Comparison of ENCODE assay signal across 16 mouse cellular contexts in genomic region chr11:54263405-54264031, GRCm38 (mm10). TPM values are rescaled to one million over a fixed set of nuclear protein-coding genes. Genes with fewer than 3 reads are reported as not detected.
DNase-seq lines count a peak whose midpoint lies in the region; ATAC-seq and TF ChIP-seq lines count a peak whose summit lies in the region.
"Had no signal": no experiment of that assay in that cellular context is flagged by ENCODE, and none has a peak within 500 bp of the region (broad histone marks: within the 10 kb centered on the region; RNA-seq: fewer than 3 reads in every experiment).

No protein-coding gene starts in this region.

- no peaks in the 10 kb centered on the region for H3K36me3 ChIP-seq in midbrain, embryonic 14.5 days (ENCODE audit: control insufficient read depth, insufficient read depth, low read length)
- H3K36me3 ChIP-seq in midbrain, embryonic 10.5 days: no peaks in the 10 kb centered on the region
- H3K36me3 ChIP-seq in stomach, postnatal 0 days (ENCODE audit: control insufficient read depth, insufficient read depth, low read length): no peaks in the 10 kb centered on the region
- no peaks in the 10 kb centered on the region for H3K36me3 ChIP-seq in kidney, embryonic 14.5 days (ENCODE audit: control insufficient read depth, insufficient read depth, low read length)
- no peaks in the 10 kb centered on the region for H3K36me3 ChIP-seq in forebrain, embryonic 14.5 days (ENCODE audit: control insufficient read depth, insufficient read depth, low read length)
- H3K36me3 ChIP-seq: heart, embryonic 15.5 days; midbrain, embryonic 15.5 days; neural tube, embryonic 13.5 days had no signal

- no peak overlapping the region for H3K9ac ChIP-seq in midbrain, embryonic 14.5 days (replicated peaks; ENCODE audit: low read length)
- H3K9ac ChIP-seq in stomach, postnatal 0 days (ENCODE audit: low read length): no peak overlapping the region
- no peak overlapping the region for H3K9ac ChIP-seq in kidney, embryonic 14.5 days (ENCODE audit: low read depth, low read length)
- H3K9ac ChIP-seq in forebrain, embryonic 14.5 days (ENCODE audit: low read length): no peak overlapping the region
- H3K9ac ChIP-seq: heart, embryonic 15.5 days; midbrain, embryonic 15.5 days; neural tube, embryonic 13.5 days had no signal

- DNase-seq in gastrocnemius, adult 2 months: no peak
- DNase-seq in gastrocnemius, postnatal 25 days: no peak
- DNase-seq in midbrain, embryonic 14.5 days: peak; percentile 9
- no peak for DNase-seq in midbrain, embryonic 10.5 days (ENCODE audit: low spot score)
- peak; percentile 12 for DNase-seq in stomach, postnatal 0 days (ENCODE audit: low spot score)
- DNase-seq in forebrain, embryonic 14.5 days (ENCODE audit: low spot score): no peak
- DNase-seq: kidney, postnatal 4 days; lung, adult 2 months; thymus, postnatal 4 days had no signal

- H3K9me3 ChIP-seq in midbrain, embryonic 14.5 days (ENCODE audit: control insufficient read depth, low read length): no peaks in the 10 kb centered on the region; the same call in 1 of the 2 replicates
- H3K9me3 ChIP-seq in midbrain, embryonic 10.5 days (replicated peaks): no peaks in the 10 kb centered on the region
- no peaks in the 10 kb centered on the region for H3K9me3 ChIP-seq in stomach, postnatal 0 days (ENCODE audit: control insufficient read depth, low read length)
- H3K9me3 ChIP-seq in kidney, embryonic 14.5 days (ENCODE audit: control insufficient read depth, low read length): no peaks in the 10 kb centered on the region
- no peaks in the 10 kb centered on the region for H3K9me3 ChIP-seq in forebrain, embryonic 14.5 days (replicated peaks; ENCODE audit: control insufficient read depth, low read length)
- H3K9me3 ChIP-seq: heart, embryonic 15.5 days; midbrain, embryonic 15.5 days; neural tube, embryonic 13.5 days had no signal

- no peaks in the 10 kb centered on the region for H3K4me1 ChIP-seq in midbrain, embryonic 14.5 days (ENCODE audit: control insufficient read depth, insufficient read depth, low read length)
- H3K4me1 ChIP-seq in midbrain, embryonic 10.5 days: no peaks in the 10 kb centered on the region
- no peaks in the 10 kb centered on the region for H3K4me1 ChIP-seq in cortical plate, adult 2 months (ENCODE audit: control insufficient read depth, insufficient read depth, low read length)
- no peaks in the 10 kb centered on the region for H3K4me1 ChIP-seq in stomach, postnatal 0 days (replicated peaks; ENCODE audit: control insufficient read depth, insufficient read depth)
- H3K4me1 ChIP-seq in kidney, embryonic 14.5 days (ENCODE audit: control insufficient read depth, insufficient read depth, low read length): no peaks in the 10 kb centered on the region
- no peaks in the 10 kb centered on the region for H3K4me1 ChIP-seq in forebrain, embryonic 14.5 days (ENCODE audit: control insufficient read depth, insufficient read depth, low read length)
- H3K4me1 ChIP-seq: heart, embryonic 15.5 days; midbrain, embryonic 15.5 days; neural tube, embryonic 13.5 days had no signal

- 0 out of 2 replicates have a peak, but pooled peaks have one; percentile 21 for TF ChIP-seq CTCF in gastrocnemius, adult 2 months (IDR thresholded peaks at IDR 0.05)
- TF ChIP-seq CTCF in cortical plate, adult 2 months (IDR thresholded peaks at IDR 0.05; ENCODE audit: extremely low read depth, insufficient read depth, low read length): 0 out of 2 replicates have a peak, but pooled peaks have one; percentile 0
- peak; percentile 46 for TF ChIP-seq CTCF in stomach, postnatal 0 days (IDR thresholded peaks at IDR 0.05; ENCODE audit: low read depth)

- no peak overlapping the region for H3K4me2 ChIP-seq in midbrain, embryonic 14.5 days (ENCODE audit: low read length)
- H3K4me2 ChIP-seq in stomach, postnatal 0 days (replicated peaks; ENCODE audit: low read depth): no peak overlapping the region
- no peak overlapping the region for H3K4me2 ChIP-seq in kidney, embryonic 14.5 days (replicated peaks; ENCODE audit: low read depth, low read length)
- no peak overlapping the region for H3K4me2 ChIP-seq in forebrain, embryonic 14.5 days (ENCODE audit: low read length)
- H3K4me2 ChIP-seq: heart, embryonic 15.5 days; midbrain, embryonic 15.5 days; neural tube, embryonic 13.5 days had no signal

- 18% methylated on average over 1 of the region's 1 CpGs for WGBS in midbrain, embryonic 14.5 days
- WGBS in midbrain, embryonic 10.5 days: 7% methylated on average over 1 of the region's 1 CpGs
- 30% methylated on average over 1 of the region's 1 CpGs for WGBS in stomach, postnatal 0 days
- 29% methylated on average over 1 of the region's 1 CpGs for WGBS in kidney, embryonic 14.5 days
- WGBS in forebrain, embryonic 14.5 days: 11% methylated on average over 1 of the region's 1 CpGs

- no peaks in the 10 kb centered on the region for H3K27me3 ChIP-seq in midbrain, embryonic 14.5 days (ENCODE audit: control insufficient read depth, insufficient read depth, low read length)
- H3K27me3 ChIP-seq in midbrain, embryonic 10.5 days (ENCODE audit: low read depth, poor library complexity, severe bottlenecking): no peaks in the 10 kb centered on the region
- no peaks in the 10 kb centered on the region for H3K27me3 ChIP-seq in stomach, postnatal 0 days (ENCODE audit: control insufficient read depth, insufficient read depth, low read length)
- H3K27me3 ChIP-seq in kidney, embryonic 14.5 days (ENCODE audit: control insufficient read depth, insufficient read depth, low read length): no peaks in the 10 kb centered on the region
- H3K27me3 ChIP-seq in forebrain, embryonic 14.5 days (replicated peaks; ENCODE audit: control insufficient read depth, insufficient read depth, low read length): no peaks in the 10 kb centered on the region
- H3K27me3 ChIP-seq: heart, embryonic 15.5 days; midbrain, embryonic 15.5 days; neural tube, embryonic 13.5 days had no signal

- TF ChIP-seq EP300 in stomach, postnatal 0 days (optimal IDR thresholded peaks at IDR 0.05): no peak

- no peak for ATAC-seq in midbrain, embryonic 14.5 days (ENCODE audit: low FRiP score, low TSS enrichment)
- no peak; the same call in 1 of the 2 replicates for ATAC-seq in stomach, postnatal 0 days (ENCODE audit: low FRiP score, low TSS enrichment)
- ATAC-seq in kidney, embryonic 14.5 days (ENCODE audit: low FRiP score, low TSS enrichment): no peak
- ATAC-seq in forebrain, embryonic 14.5 days: no peak
- ATAC-seq: midbrain, embryonic 15.5 days had no signal

- H3K27ac ChIP-seq in gastrocnemius, adult 2 months: no peak overlapping the region
- H3K27ac ChIP-seq in midbrain, embryonic 14.5 days (replicated peaks; ENCODE audit: low read depth, low read length): no peak overlapping the region
- H3K27ac ChIP-seq in midbrain, embryonic 10.5 days (replicated peaks): no peak overlapping the region
- H3K27ac ChIP-seq in cortical plate, adult 2 months (ENCODE audit: insufficient read depth, low read length): no peak overlapping the region
- H3K27ac ChIP-seq in stomach, postnatal 0 days (replicated peaks): no peak overlapping the region
- no peak overlapping the region for H3K27ac ChIP-seq in kidney, embryonic 14.5 days (ENCODE audit: low read depth, low read length)
- H3K27ac ChIP-seq in forebrain, embryonic 14.5 days (ENCODE audit: low read depth, low read length): no peak overlapping the region
- H3K27ac ChIP-seq: heart, embryonic 15.5 days; midbrain, embryonic 15.5 days; neural tube, embryonic 13.5 days had no signal

- H3K4me3 ChIP-seq in gastrocnemius, adult 2 months: no peak overlapping the region
- no peak overlapping the region for H3K4me3 ChIP-seq in midbrain, embryonic 14.5 days (replicated peaks; ENCODE audit: low read depth, low read length)
- H3K4me3 ChIP-seq in midbrain, embryonic 10.5 days: no peak overlapping the region
- no peak overlapping the region for H3K4me3 ChIP-seq in cortical plate, adult 2 months (ENCODE audit: insufficient read depth, low read length)
- no peak overlapping the region for H3K4me3 ChIP-seq in stomach, postnatal 0 days (ENCODE audit: low read depth, low read length)
- H3K4me3 ChIP-seq in kidney, embryonic 14.5 days (ENCODE audit: low read length): no peak overlapping the region
- H3K4me3 ChIP-seq in forebrain, embryonic 14.5 days (ENCODE audit: low read depth, low read length): no peak overlapping the region
- H3K4me3 ChIP-seq: heart, embryonic 15.5 days; midbrain, embryonic 15.5 days; neural tube, embryonic 13.5 days had no signal

- intact Hi-C loops in gastrocnemius, adult 2 months (cut with DNase I): loop anchor here (2.0 to 5.0 kb wide), 2 partner anchors 44 to 91 kb away; no protein-coding TSS in a partner anchor

- no peak for TF ChIP-seq POLR2A in cortical plate, adult 2 months (IDR thresholded peaks at IDR 0.05; ENCODE audit: extremely low read depth, insufficient read depth, low read length)

RNA-seq across cellular contexts. Expression of gene Il3, which starts 3.6 kb away (rescaled TPM):
- total RNA-seq in gastrocnemius, adult 2 months (2021): not detected
- total RNA-seq in gastrocnemius, postnatal 25 days (2021): not detected
- not detected in 2 replicates for polyA plus RNA-seq in midbrain, embryonic 14.5 days (2014; fragmentation: Nextera tagmentation; extraction: Ambion mirVana)
- polyA plus RNA-seq in midbrain, embryonic 10.5 days (2016; fragmentation: Nextera tagmentation; extraction: Ambion mirVana): not detected in 2 replicates
- polyA plus RNA-seq in cortical plate, adult 2 months (2012; rRNA removed): not detected in 2 replicates
- polyA plus RNA-seq in stomach, postnatal 0 days (2015; fragmentation: Nextera tagmentation; extraction: Ambion mirVana): not detected in 2 replicates
- not detected in 2 replicates for polyA plus RNA-seq in kidney, embryonic 14.5 days (2014; fragmentation: Nextera tagmentation; extraction: Ambion mirVana)
- not detected in 2 replicates for polyA plus RNA-seq in forebrain, embryonic 14.5 days (2014; fragmentation: Nextera tagmentation; extraction: Ambion mirVana)
- total RNA-seq: gastrocnemius, adult 18-20 months; left cerebral cortex, postnatal 36 days had no signal
- polyA plus RNA-seq: heart, embryonic 15.5 days; lung, adult 2 months; midbrain, embryonic 15.5 days; neural tube, embryonic 13.5 days had no signal

RNA-seq across cellular contexts. Expression of gene Csf2, which starts 14.1 kb away (rescaled TPM):
- not detected for total RNA-seq in gastrocnemius, adult 2 months (2021)
- total RNA-seq in gastrocnemius, postnatal 25 days (2021): not detected
- polyA plus RNA-seq in midbrain, embryonic 14.5 days (2014; fragmentation: Nextera tagmentation; extraction: Ambion mirVana): not detected in 2 replicates
- polyA plus RNA-seq in midbrain, embryonic 10.5 days (2016; fragmentation: Nextera tagmentation; extraction: Ambion mirVana): not detected in 2 replicates
- polyA plus RNA-seq in cortical plate, adult 2 months (2012; rRNA removed): not detected in 2 replicates
- polyA plus RNA-seq in stomach, postnatal 0 days (2015; fragmentation: Nextera tagmentation; extraction: Ambion mirVana): not detected in 2 replicates
- not detected in 2 replicates for polyA plus RNA-seq in kidney, embryonic 14.5 days (2014; fragmentation: Nextera tagmentation; extraction: Ambion mirVana)
- polyA plus RNA-seq in forebrain, embryonic 14.5 days (2014; fragmentation: Nextera tagmentation; extraction: Ambion mirVana): not detected in 2 replicates
- total RNA-seq: gastrocnemius, adult 18-20 months; left cerebral cortex, postnatal 36 days had no signal
- polyA plus RNA-seq: heart, embryonic 15.5 days; midbrain, embryonic 15.5 days; neural tube, embryonic 13.5 days had no signal

RNA-seq across cellular contexts. Expression of gene Acsl6, which starts 40.1 kb away (rescaled TPM):
- 10 to 100 TPM; 21.9 to 23.1 TPM for total RNA-seq in gastrocnemius, adult 2 months (2021)
- total RNA-seq in gastrocnemius, postnatal 25 days (2021): 10 to 100 TPM; 20.1 to 23.5 TPM
- polyA plus RNA-seq in midbrain, embryonic 14.5 days (2014; fragmentation: Nextera tagmentation; extraction: Ambion mirVana): 38.4 and 40.9 TPM in 2 replicates
- 14.4 and 20.4 TPM in 2 replicates for polyA plus RNA-seq in midbrain, embryonic 10.5 days (2016; fragmentation: Nextera tagmentation; extraction: Ambion mirVana)
- 191 and 192 TPM in 2 replicates for polyA plus RNA-seq in cortical plate, adult 2 months (2012; rRNA removed)
- 1.1 and 1.3 TPM in 2 replicates for polyA plus RNA-seq in stomach, postnatal 0 days (2015; fragmentation: Nextera tagmentation; extraction: Ambion mirVana)
- 0.37 and 1.3 TPM in 2 replicates for polyA plus RNA-seq in kidney, embryonic 14.5 days (2014; fragmentation: Nextera tagmentation; extraction: Ambion mirVana)
- 22.1 and 32.4 TPM in 2 replicates for polyA plus RNA-seq in forebrain, embryonic 14.5 days (2014; fragmentation: Nextera tagmentation; extraction: Ambion mirVana)

Comparison
In these comparisons a context has a peak if more than half of its experiments do, and no peak if none do; other contexts are left out.
1. DNase-seq: peak in midbrain, embryonic 14.5 days (single experiment) and stomach, postnatal 0 days (single experiment); none in gastrocnemius, adult 2 months (single experiment), gastrocnemius, postnatal 25 days (single experiment), midbrain, embryonic 10.5 days (single experiment) and forebrain, embryonic 14.5 days (single experiment).
2. Peak in every context shown above with its lines, with median percentiles within 50 percentile points of each other: CTCF ChIP-seq.